Mouse (Mus musculus) layer of hippocampus, adult 11-12 months (tissue): ENCODE results near the gene Vmn1r88.
"Not testable (repeated sequence)": the region's sequence is repeated elsewhere in the genome, so short reads cannot be mapped to it uniquely, and the experiment has no call there.

ENCODE experiments used
- DNase-seq: peaks from one replicate; pipeline ENCODE4 v3.0.0; 2022; ENCODE audit warnings: low spot score

Gene Vmn1r88

DNA sequence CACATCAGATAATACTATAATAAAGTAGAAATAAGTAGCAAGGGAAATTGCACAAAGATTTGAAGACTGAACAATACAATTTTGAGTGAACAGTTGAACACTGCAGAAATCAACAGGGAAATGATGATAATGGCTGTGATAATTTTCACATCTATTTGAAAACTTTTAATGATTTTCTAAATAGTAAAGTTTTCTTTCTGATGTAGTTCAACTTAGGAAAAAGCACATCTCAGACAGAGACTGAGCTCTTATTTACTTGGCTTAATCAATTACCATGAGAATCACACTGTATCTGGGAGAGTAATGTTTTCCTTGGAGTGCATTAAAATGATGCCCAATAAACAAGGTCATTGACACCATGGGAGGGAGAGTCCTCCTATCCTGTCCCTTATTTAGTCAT is at the start of gene Vmn1r88:
Gene Vmn1r88, plus strand, starts transcription at position 301 of the 400 bp plus-strand sequence.
- no peak for DNase-seq

- DNase-seq = no peak
These were observed 39.6 kb upstream of the Vmn1r88 start, which contains the start of gene Vmn1r86 for GRCm38 (mm10) chr7:13119817-13120216. Gene Vmn1r86, minus strand, starts transcription at chr7:13119917.

DNA sequence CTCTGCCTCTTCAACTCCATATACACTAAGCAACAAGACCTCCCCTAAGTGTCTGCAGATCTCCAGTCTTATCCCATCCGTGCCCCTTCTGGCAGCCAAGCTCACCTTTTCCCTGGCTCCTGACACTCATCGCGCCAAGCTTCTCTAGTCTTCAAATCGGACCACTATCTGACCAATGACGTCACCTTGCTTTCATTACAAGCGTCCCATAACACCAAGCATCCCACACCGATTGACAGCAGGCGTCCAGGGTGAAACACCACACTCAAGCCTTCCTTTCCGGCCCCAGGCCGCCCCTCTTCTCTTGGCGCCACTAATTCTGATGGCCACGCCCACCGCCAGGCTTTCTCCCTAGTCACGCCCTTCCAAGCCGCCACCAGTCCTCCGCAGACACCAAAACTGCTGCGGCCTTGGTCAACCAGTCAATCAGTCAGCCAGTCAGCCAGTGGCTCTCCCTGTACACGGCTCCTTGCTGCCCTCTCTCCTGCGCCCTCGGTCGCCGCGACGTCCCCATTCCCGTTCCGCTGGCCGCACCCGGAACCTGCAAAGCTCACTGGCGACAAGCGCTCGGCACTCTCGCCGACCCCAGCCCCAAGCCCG is 35.7 kb upstream of the Vmn1r88 start:
- DNase-seq = not testable (repeated sequence)

GRCm38 (mm10) chr7:13131856-13132255 is 27.5 kb upstream of the Vmn1r88 start:
- no peak for DNase-seq

GRCm38 (mm10) chr7:13137340-13137739 is 22.0 kb upstream of the Vmn1r88 start:
- DNase-seq = no peak

- no peak for DNase-seq
These were observed 19.3 kb upstream of the Vmn1r88 start, which contains the start of gene Vmn1r87 for GRCm38 (mm10) chr7:13140057-13140456. Gene Vmn1r87, minus strand, starts transcription at chr7:13140157.

- no peak for DNase-seq
These were observed 53.4 kb downstream of the Vmn1r88 start, which contains the start of gene Vmn1r89 for GRCm38 (mm10) chr7:13212720-13213119. Gene Vmn1r89, plus strand, starts transcription at chr7:13213020.
